Mouse (Mus musculus): ENCODE measurements around the gene Cyp2s1. TPM values are rescaled to one million over a fixed set of nuclear protein-coding genes. Genes with fewer than 3 reads are reported as not detected.

The Cyp2s1 gene
- total and polyA plus RNA-seq, 3 experiments = 0.04 TPM; not detected in 2

- no peak for TF ChIP-seq TCF12 (IDR thresholded peaks at IDR 0.05; ENCODE audit: low read depth, low read length)
- TF ChIP-seq EP300 (IDR thresholded peaks at IDR 0.05; ENCODE audit: low read length) = no peak
- TF ChIP-seq BHLHE40 (IDR thresholded peaks at IDR 0.05; ENCODE audit: low read depth, low read length) = no peak
- no peak for TF ChIP-seq ZMIZ1 (IDR thresholded peaks at IDR 0.05; ENCODE audit: low read depth, low read length)
- no peak for TF ChIP-seq SIN3A (IDR thresholded peaks at IDR 0.05; ENCODE audit: low read length)
- no peak for TF ChIP-seq ETS1 (conservative IDR thresholded peaks at IDR 0.05; ENCODE audit: low read depth, low read length)
- TF ChIP-seq ELF1 (IDR thresholded peaks at IDR 0.05; ENCODE audit: low read depth, low read length) = no peak
- no peak for TF ChIP-seq POLR2A (IDR thresholded peaks at IDR 0.05; ENCODE audit: low read depth, low read length)
- dilution Hi-C loops (cut with MboI; ENCODE audit: extremely low pct_ligation_motif_present, extremely low pct_unique_long_range_greater_than_20kb, low sequenced_read_pairs) = no loop called here
- H3K4me3 ChIP-seq (replicated peaks in 1 of 3; ENCODE audit: low read depth in 2 of 3, low read length in 2 of 3, poor library complexity in 1 of 3) = no peak overlapping the region
- peaks cover 13 to 19% of the 10 kb centered on the region in 2 experiments for H3K4me1 ChIP-seq (ENCODE audit: control insufficient read depth in 1 of 2, insufficient read depth in 2 of 2)
- no peaks in the 10 kb centered on the region for H3K36me3 ChIP-seq (replicated peaks in 1 of 2; ENCODE audit: control insufficient read depth in 1 of 2, insufficient read depth in 1 of 2, low read length in 1 of 2)
- DNase-seq (ENCODE audit: extremely low read depth) = no peak
- H3K27me3 ChIP-seq (replicated peaks) = peaks cover 44% of the 10 kb centered on the region
- no peaks in the 10 kb centered on the region for H3K79me2 ChIP-seq (replicated peaks; ENCODE audit: control insufficient read depth, extremely low read depth, insufficient read depth, poor library complexity, severe bottlenecking)
- in situ Hi-C loops (cut with MboI; ENCODE audit: low pct_ligation_motif_present, low pct_unique_long_range_greater_than_20kb, low sequenced_read_pairs) = no loop called here
- H3K27ac ChIP-seq (ENCODE audit: insufficient read depth, low read depth) = no peak overlapping the region
- no peak overlapping the region for H3K4me2 ChIP-seq (ENCODE audit: insufficient read depth, low read depth, poor library complexity, severe bottlenecking)
- H3K9ac ChIP-seq (ENCODE audit: insufficient read depth, low read depth) = no peak overlapping the region
- H3K9me3 ChIP-seq (replicated peaks; ENCODE audit: low read length) = no peaks in the 10 kb centered on the region
Observed at GRCm38 (mm10) chr7:25789129-25789440, 27.6 kb downstream of the Cyp2s1 start.

- dilution Hi-C loops (cut with MboI; ENCODE audit: extremely low pct_ligation_motif_present, extremely low pct_unique_long_range_greater_than_20kb, low sequenced_read_pairs) = no loop called here
- in situ Hi-C loops (cut with MboI; ENCODE audit: low pct_ligation_motif_present, low pct_unique_long_range_greater_than_20kb, low sequenced_read_pairs) = no loop called here
- peaks cover 13 to 19% of the 10 kb centered on the region in 2 experiments for H3K4me1 ChIP-seq (ENCODE audit: control insufficient read depth in 1 of 2, insufficient read depth in 2 of 2)
- H3K27me3 ChIP-seq (replicated peaks) = peaks cover 48% of the 10 kb centered on the region
- H3K36me3 ChIP-seq (replicated peaks in 1 of 2; ENCODE audit: control insufficient read depth in 1 of 2, insufficient read depth in 1 of 2, low read length in 1 of 2) = no peaks in the 10 kb centered on the region
- no peaks in the 10 kb centered on the region for H3K79me2 ChIP-seq (replicated peaks; ENCODE audit: control insufficient read depth, extremely low read depth, insufficient read depth, poor library complexity, severe bottlenecking)
- H3K4me2 ChIP-seq (ENCODE audit: insufficient read depth, low read depth, poor library complexity, severe bottlenecking) = no peak within 1 kb of the TSS
- no peaks in the 10 kb centered on the region for H3K9me3 ChIP-seq (replicated peaks; ENCODE audit: low read length)
- H3K27ac ChIP-seq (ENCODE audit: insufficient read depth, low read depth) = no peak within 1 kb of the TSS
- no peak for TF ChIP-seq BHLHE40 (IDR thresholded peaks at IDR 0.05; ENCODE audit: low read depth, low read length)
- TF ChIP-seq EP300 (IDR thresholded peaks at IDR 0.05; ENCODE audit: low read length) = no peak
- no peak for TF ChIP-seq NRF1 (IDR thresholded peaks at IDR 0.05; ENCODE audit: low read depth, low read length)
- TF ChIP-seq USF1 (IDR thresholded peaks at IDR 0.05; ENCODE audit: low read depth, low read length) = no peak
- TF ChIP-seq ZKSCAN1 (IDR thresholded peaks at IDR 0.05; ENCODE audit: borderline replicate concordance, low read depth, low read length) = no peak
- TF ChIP-seq GABPA (IDR thresholded peaks at IDR 0.05; ENCODE audit: insufficient replicate concordance, low read depth, low read length) = no peak
- TF ChIP-seq CHD2 (IDR thresholded peaks at IDR 0.05; ENCODE audit: low read length) = no peak
- no peak for TF ChIP-seq PAX5 (IDR thresholded peaks at IDR 0.05; ENCODE audit: low read length)
- no peak for TF ChIP-seq TCF12 (IDR thresholded peaks at IDR 0.05; ENCODE audit: low read depth, low read length)
- TF ChIP-seq ZNF384 (IDR thresholded peaks at IDR 0.05; ENCODE audit: low read depth, low read length) = no peak
- H3K4me3 ChIP-seq (replicated peaks in 1 of 3; ENCODE audit: low read depth in 2 of 3, low read length in 2 of 3, poor library complexity in 1 of 3) = no peak within 1 kb of the TSS
- DNase-seq (ENCODE audit: extremely low read depth) = no peak
- H3K9ac ChIP-seq (ENCODE audit: insufficient read depth, low read depth) = no peak within 1 kb of the TSS
Observed at GRCm38 (mm10) chr7:25788220-25789128, 28.2 kb downstream of the Cyp2s1 start, which contains the start of gene Axl. Gene Axl (minus strand): TSS chr7:25788705.
